Comparison of ENCODE assay signal across 9 mouse cellular contexts in the genomic region with DNA sequence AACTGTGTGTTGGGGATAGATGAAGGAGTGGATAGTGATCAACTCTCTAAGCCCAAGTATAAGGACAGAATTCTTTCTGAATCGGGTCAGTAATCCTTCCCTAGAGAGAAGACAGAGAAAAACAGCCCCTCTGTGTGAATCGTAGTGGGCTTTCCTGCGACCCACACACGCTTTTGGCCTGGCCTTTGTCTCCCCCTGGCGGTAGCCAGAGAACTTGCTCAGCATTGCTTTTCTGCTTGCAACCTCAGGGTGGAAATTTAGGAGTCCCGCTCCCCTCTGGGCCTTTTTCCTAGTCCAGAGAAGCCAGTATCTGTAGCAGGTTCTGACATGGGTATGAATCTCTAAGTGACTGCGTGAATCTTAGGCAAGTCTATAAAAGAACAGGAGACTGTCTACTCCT. TPM values are rescaled to one million over a fixed set of nuclear protein-coding genes. Genes with fewer than 3 reads are reported as not detected.
DNase-seq lines count a peak whose midpoint lies in the region; ATAC-seq and TF ChIP-seq lines count a peak whose summit lies in the region.
"Had no signal": no experiment of that assay in that cellular context is flagged by ENCODE, and none has a peak within 500 bp of the region (broad histone marks: within the 10 kb centered on the region; RNA-seq: fewer than 3 reads in every experiment).

No protein-coding gene starts in this region.

- peak; percentile 27; the same call in 1 of the 2 replicates for ATAC-seq in forebrain, embryonic 14.5 days
- 0 out of 2 replicates have a peak, but pooled peaks have one; percentile 3 for ATAC-seq in kidney, embryonic 14.5 days (ENCODE audit: low FRiP score, low TSS enrichment)

- H3K9me3 ChIP-seq in forebrain, embryonic 14.5 days (replicated peaks; ENCODE audit: control insufficient read depth, low read length): no peaks in the 10 kb centered on the region
- no peaks in the 10 kb centered on the region for H3K9me3 ChIP-seq in kidney, embryonic 14.5 days (ENCODE audit: control insufficient read depth, low read length)

- 0% methylated on average over 7 of the region's 7 CpGs for WGBS in forebrain, embryonic 14.5 days
- WGBS in kidney, embryonic 14.5 days: 2% methylated on average over 7 of the region's 7 CpGs

- peaks cover 10% of the 10 kb centered on the region for H3K4me1 ChIP-seq in forebrain, embryonic 14.5 days (ENCODE audit: control insufficient read depth, insufficient read depth, low read length)
- H3K4me1 ChIP-seq in kidney, embryonic 14.5 days (ENCODE audit: control insufficient read depth, insufficient read depth, low read length): peaks cover 10% of the 10 kb centered on the region; the same call in 1 of the 2 replicates

- H3K4me3 ChIP-seq in layer of hippocampus, adult 2 months: no peak overlapping the region
- no peak overlapping the region for H3K4me3 ChIP-seq in forebrain, embryonic 14.5 days (ENCODE audit: low read depth, low read length)
- H3K4me3 ChIP-seq in kidney, embryonic 14.5 days (ENCODE audit: low read length): no peak overlapping the region
- H3K4me3 ChIP-seq: erythroblast, embryonic 14.5 days had no signal

- H3K27me3 ChIP-seq in forebrain, embryonic 14.5 days (replicated peaks; ENCODE audit: control insufficient read depth, insufficient read depth, low read length): peaks cover 67% of the 10 kb centered on the region
- H3K27me3 ChIP-seq in kidney, embryonic 14.5 days (ENCODE audit: control insufficient read depth, insufficient read depth, low read length): peaks cover 46% of the 10 kb centered on the region

- peak; percentile 52 to 72 for DNase-seq in layer of hippocampus, adult 2 months (ENCODE audit: low spot score in 2 of 2)
- no peak for DNase-seq in layer of hippocampus, adult 9-10 months (ENCODE audit: low spot score)
- peak; percentile 59 to 74 for DNase-seq in CD8-positive naive resting alpha-beta T cell, adult 2 months (ENCODE audit: low read depth in 2 of 2, low spot score in 2 of 2)
- DNase-seq in adrenal gland, postnatal 10 days: peak; percentile 77
- DNase-seq in forebrain, embryonic 14.5 days (ENCODE audit: low spot score): peak; percentile 85
- peak; percentile 84 for DNase-seq in naive thymus-derived CD4-positive, alpha-beta T cell, adult 2 months (ENCODE audit: low read depth)
- DNase-seq in frontal cortex, postnatal 10 days (ENCODE audit: low spot score in 2 of 2): no peak

- TF ChIP-seq CTCF in layer of hippocampus, adult 2 months (conservative IDR thresholded peaks at IDR 0.05): peak; percentile 99; the same call in 1 of the 2 replicates

- H3K27ac ChIP-seq in layer of hippocampus, adult 2 months: no peak overlapping the region
- no peak overlapping the region for H3K27ac ChIP-seq in forebrain, embryonic 14.5 days (ENCODE audit: low read depth, low read length)
- H3K27ac ChIP-seq in kidney, embryonic 14.5 days (ENCODE audit: low read depth, low read length): no peak overlapping the region

- no peak overlapping the region for H3K4me2 ChIP-seq in forebrain, embryonic 14.5 days (ENCODE audit: low read length)
- H3K4me2 ChIP-seq in kidney, embryonic 14.5 days (replicated peaks; ENCODE audit: low read depth, low read length): no peak overlapping the region

- no peaks in the 10 kb centered on the region for H3K36me3 ChIP-seq in forebrain, embryonic 14.5 days (ENCODE audit: control insufficient read depth, insufficient read depth, low read length)
- no peaks in the 10 kb centered on the region for H3K36me3 ChIP-seq in kidney, embryonic 14.5 days (ENCODE audit: control insufficient read depth, insufficient read depth, low read length)

- H3K9ac ChIP-seq in forebrain, embryonic 14.5 days (ENCODE audit: low read length): no peak overlapping the region
- no peak overlapping the region for H3K9ac ChIP-seq in kidney, embryonic 14.5 days (ENCODE audit: low read depth, low read length)

RNA-seq across cellular contexts. Expression of a gene that starts 0.9 kb away (rescaled TPM):
- total RNA-seq in layer of hippocampus, adult 2 months (2021): under 1 TPM in 1 of 2 experiments, not detected in 1; 0.46 TPM
- 10 to 100 TPM in 1 of 2 experiments, 1 to 10 TPM in 1; 6.7 to 10.1 TPM for total RNA-seq in adrenal gland, postnatal 10 days (2021)
- 0.62 and 0.69 TPM in 2 replicates for polyA plus RNA-seq in forebrain, embryonic 14.5 days (2014; fragmentation: Nextera tagmentation; extraction: Ambion mirVana)
- 3.5 and 5.3 TPM in 2 replicates for polyA plus RNA-seq in kidney, embryonic 14.5 days (2014; fragmentation: Nextera tagmentation; extraction: Ambion mirVana)
- polyA plus RNA-seq: erythroblast, embryonic 14.5 days had no signal

RNA-seq across cellular contexts. Expression of a gene that starts 1.7 kb away (rescaled TPM):
- total RNA-seq in layer of hippocampus, adult 2 months (2021): not detected
- 1 to 10 TPM in 1 of 2 experiments, under 1 TPM in 1; 0.72 to 1.2 TPM for total RNA-seq in adrenal gland, postnatal 10 days (2021)
- 0.05 and 0.06 TPM in 2 replicates for polyA plus RNA-seq in forebrain, embryonic 14.5 days (2014; fragmentation: Nextera tagmentation; extraction: Ambion mirVana)
- polyA plus RNA-seq in kidney, embryonic 14.5 days (2014; fragmentation: Nextera tagmentation; extraction: Ambion mirVana): 0.09 and 0.24 TPM in 2 replicates
- polyA plus RNA-seq: erythroblast, embryonic 14.5 days had no signal

RNA-seq across cellular contexts. Expression of a gene that starts 8.2 kb away (rescaled TPM):
- total RNA-seq in layer of hippocampus, adult 2 months (2021): 10 to 100 TPM; 22.8 to 24.9 TPM
- 100 to 1,000 TPM; 156 to 166 TPM for total RNA-seq in adrenal gland, postnatal 10 days (2021)
- polyA plus RNA-seq in forebrain, embryonic 14.5 days (2014; fragmentation: Nextera tagmentation; extraction: Ambion mirVana): 53.3 and 62.4 TPM in 2 replicates
- polyA plus RNA-seq in kidney, embryonic 14.5 days (2014; fragmentation: Nextera tagmentation; extraction: Ambion mirVana): 110 and 127 TPM in 2 replicates

RNA-seq across cellular contexts. Expression of a gene that starts 38.4 kb away (rescaled TPM):
- total RNA-seq in layer of hippocampus, adult 2 months (2021): 10 to 100 TPM; 10.2 to 11.0 TPM
- total RNA-seq in adrenal gland, postnatal 10 days (2021): 10 to 100 TPM; 29.8 to 30.0 TPM
- polyA plus RNA-seq in forebrain, embryonic 14.5 days (2014; fragmentation: Nextera tagmentation; extraction: Ambion mirVana): 4.7 and 4.9 TPM in 2 replicates
- polyA plus RNA-seq in kidney, embryonic 14.5 days (2014; fragmentation: Nextera tagmentation; extraction: Ambion mirVana): 36.3 and 51.8 TPM in 2 replicates

Comparison
In these comparisons a context has a peak if more than half of its experiments do, and no peak if none do; other contexts are left out.
1. DNase-seq: peak in layer of hippocampus, adult 2 months (2 of 2), CD8-positive naive resting alpha-beta T cell, adult 2 months (2 of 2), adrenal gland, postnatal 10 days (single experiment), forebrain, embryonic 14.5 days (single experiment) and naive thymus-derived CD4-positive, alpha-beta T cell, adult 2 months (single experiment); none in layer of hippocampus, adult 9-10 months (single experiment) and frontal cortex, postnatal 10 days (0 of 2).
2. RNA of a gene that starts 0.9 kb away (total RNA-seq): 6.7 to 10.1 TPM in adrenal gland, postnatal 10 days; 0.46 TPM in layer of hippocampus, adult 2 months; every median in the first group is over 4 times any median in the second.
3. RNA of a gene that starts 8.2 kb away (total RNA-seq): 156 to 166 TPM in adrenal gland, postnatal 10 days; 22.8 to 24.9 TPM in layer of hippocampus, adult 2 months; every median in the first group is over 4 times any median in the second.